Mouse (Mus musculus): Measurements from ENCODE around the gene Tinf2. TPM values are rescaled to one million over a fixed set of nuclear protein-coding genes. Genes with fewer than 3 reads are reported as not detected.

Tinf2 gene
- polyA plus RNA-seq, 1 experiment, result 16.1 TPM

DNA sequence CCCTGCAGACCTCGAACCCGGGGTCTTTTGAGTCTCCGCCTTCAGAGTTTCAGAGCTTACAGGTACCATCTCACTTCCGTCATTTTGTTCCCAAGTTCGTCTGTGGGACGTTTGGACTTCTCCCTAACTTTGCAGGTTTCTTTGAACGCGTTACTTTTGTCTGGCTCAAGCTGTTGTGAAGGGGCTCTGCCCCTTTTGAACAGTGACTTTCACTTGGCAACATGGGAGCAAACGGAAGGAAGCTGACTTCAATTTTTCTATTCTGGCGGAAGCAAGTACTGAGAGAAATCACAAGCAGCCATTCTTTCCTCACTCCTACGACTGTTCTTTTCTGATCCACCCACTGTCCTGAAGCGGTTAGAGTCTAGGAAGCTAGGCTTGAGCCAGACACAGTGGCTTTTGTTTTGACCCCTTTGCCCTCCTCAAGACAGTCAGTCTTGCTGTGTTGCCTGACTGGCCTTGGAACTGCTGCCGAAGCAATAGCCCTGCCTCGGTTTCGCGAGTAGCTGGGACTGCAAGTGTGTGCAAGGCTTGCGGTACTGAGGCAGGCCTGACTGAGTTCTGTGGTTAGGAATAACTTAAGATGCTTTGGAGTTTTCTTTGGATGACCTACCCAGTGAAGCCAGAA lies 37.2 kb downstream of the Tinf2 start:
- Histone ChIP-seq H3K27ac (ENCODE audit: insufficient read depth, low read length) (no peak overlapping the region), H3K4me3 (ENCODE audit: insufficient read depth, low read length) (peak overlapping the region; percentile 76), H3K4me1 (ENCODE audit: control insufficient read depth, insufficient read depth, low read length) (peaks cover 7% of the 10 kb centered on the region; the same call in 1 of the 2 replicates)
- no peak for TF ChIP-seq POLR2A (IDR thresholded peaks at IDR 0.05; ENCODE audit: extremely low read depth, insufficient read depth, low read length)

GRCm38 (mm10) chr14:55643060-55643907 lies 38.3 kb downstream of the Tinf2 start, which contains the start of gene Tm9sf1:
Gene Tm9sf1, minus strand, starts transcription at chr14:55643806.
- H3K27ac ChIP-seq (ENCODE audit: insufficient read depth, low read length), result peak within 1 kb of the TSS; percentile 95
- peak within 1 kb of the TSS; percentile 76 for H3K4me3 ChIP-seq (ENCODE audit: insufficient read depth, low read length)
- H3K4me1 ChIP-seq (ENCODE audit: control insufficient read depth, insufficient read depth, low read length), result peaks cover 7% of the 10 kb centered on the region; the same call in 1 of the 2 replicates
- TF ChIP-seq POLR2A (IDR thresholded peaks at IDR 0.05; ENCODE audit: extremely low read depth, insufficient read depth, low read length) (peak; percentile 36; the same call in 1 of the 2 replicates), CTCF (IDR thresholded peaks at IDR 0.05; ENCODE audit: extremely low read depth, insufficient read depth, low read length) (no peak)

DNA sequence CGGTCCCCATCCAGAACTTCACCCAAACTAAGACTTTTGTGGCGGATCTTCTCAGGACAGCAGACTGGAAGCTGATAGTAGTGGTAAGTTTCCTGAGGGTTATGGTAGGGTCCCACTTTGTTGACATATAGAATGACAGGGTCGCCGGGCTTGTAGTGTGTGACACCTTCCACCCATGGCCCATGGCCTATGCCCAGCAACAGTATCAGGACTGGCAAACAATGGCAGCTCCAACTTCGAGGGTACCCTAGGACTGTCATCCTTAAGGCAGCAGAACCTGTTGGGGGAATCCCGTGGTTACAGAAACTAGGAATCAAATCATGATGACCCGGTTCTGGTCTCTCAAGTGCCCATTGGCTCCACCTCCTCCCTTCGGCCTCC lies 39.0 kb downstream of the Tinf2 start:
- TF ChIP-seq POLR2A (IDR thresholded peaks at IDR 0.05; ENCODE audit: extremely low read depth, insufficient read depth, low read length) (no peak), CTCF (IDR thresholded peaks at IDR 0.05; ENCODE audit: extremely low read depth, insufficient read depth, low read length) (no peak)
- peak overlapping the region; percentile 95; the same call in 1 of the 2 replicates for H3K27ac ChIP-seq (ENCODE audit: insufficient read depth, low read length)

DNA sequence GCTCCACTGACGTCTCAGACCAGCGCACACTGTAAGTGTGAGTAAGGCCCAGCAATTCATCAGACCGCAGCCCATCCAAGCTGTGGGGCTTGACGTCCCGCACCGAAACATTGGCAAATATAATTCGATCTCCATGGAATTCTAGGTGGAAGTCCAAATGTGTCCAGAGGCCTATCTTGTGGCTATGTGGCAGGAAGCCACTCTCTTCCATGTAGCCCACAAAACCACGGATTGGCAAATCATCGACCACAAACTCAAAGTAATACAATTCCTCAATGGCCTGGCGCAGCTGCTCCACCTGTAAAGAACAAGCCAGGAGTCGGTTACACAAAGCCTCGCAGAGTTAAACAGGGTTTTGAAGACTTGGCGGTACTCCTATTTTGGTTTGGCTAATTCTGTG lies 40.3 kb downstream of the Tinf2 start:
- TF ChIP-seq POLR2A (IDR thresholded peaks at IDR 0.05; ENCODE audit: extremely low read depth, insufficient read depth, low read length) (no peak), CTCF (IDR thresholded peaks at IDR 0.05; ENCODE audit: extremely low read depth, insufficient read depth, low read length) (no peak)
- peaks cover 7% of the 10 kb centered on the region; the same call in 1 of the 2 replicates for H3K4me1 ChIP-seq (ENCODE audit: control insufficient read depth, insufficient read depth, low read length)
- H3K27ac ChIP-seq (ENCODE audit: insufficient read depth, low read length), result no peak overlapping the region
- no peak overlapping the region for H3K4me3 ChIP-seq (ENCODE audit: insufficient read depth, low read length)

More for the DNA sequence above, 39.0 kb downstream of the Tinf2 start:
- Histone ChIP-seq H3K4me1 (ENCODE audit: control insufficient read depth, insufficient read depth, low read length) (peaks cover 7% of the 10 kb centered on the region; the same call in 1 of the 2 replicates), H3K4me3 (ENCODE audit: insufficient read depth, low read length) (peak overlapping the region; percentile 76)

GRCm38 (mm10) chr14:55640816-55641215 lies 40.8 kb downstream of the Tinf2 start:
- peaks cover 7% of the 10 kb centered on the region; the same call in 1 of the 2 replicates for H3K4me1 ChIP-seq (ENCODE audit: control insufficient read depth, insufficient read depth, low read length)
- no peak overlapping the region for H3K27ac ChIP-seq (ENCODE audit: insufficient read depth, low read length)
- H3K4me3 ChIP-seq (ENCODE audit: insufficient read depth, low read length), result no peak overlapping the region
- TF ChIP-seq POLR2A (IDR thresholded peaks at IDR 0.05; ENCODE audit: extremely low read depth, insufficient read depth, low read length) (no peak), CTCF (IDR thresholded peaks at IDR 0.05; ENCODE audit: extremely low read depth, insufficient read depth, low read length) (no peak)

- H3K27ac ChIP-seq (ENCODE audit: insufficient read depth, low read length), result no peak within 1 kb of the TSS
- no peak for TF ChIP-seq POLR2A (IDR thresholded peaks at IDR 0.05; ENCODE audit: extremely low read depth, insufficient read depth, low read length)
- no peak for TF ChIP-seq CTCF (IDR thresholded peaks at IDR 0.05; ENCODE audit: extremely low read depth, insufficient read depth, low read length)
- H3K4me1 ChIP-seq (ENCODE audit: control insufficient read depth, insufficient read depth, low read length), result peaks cover 1% of the 10 kb centered on the region; the same call in 1 of the 2 replicates
- H3K4me3 ChIP-seq (ENCODE audit: insufficient read depth, low read length), result no peak within 1 kb of the TSS
Measured at GRCm38 (mm10) chr14:55637795-55638194, 43.8 kb downstream of the Tinf2 start, which contains the start of gene Gm49378. Gene Gm49378, minus strand, starts transcription at chr14:55637895.

- TF ChIP-seq CTCF (IDR thresholded peaks at IDR 0.05; ENCODE audit: extremely low read depth, insufficient read depth, low read length) (no peak), POLR2A (IDR thresholded peaks at IDR 0.05; ENCODE audit: extremely low read depth, insufficient read depth, low read length) (peak; percentile 98)
- H3K4me1 ChIP-seq (ENCODE audit: control insufficient read depth, insufficient read depth, low read length), result no peaks in the 10 kb centered on the region
- H3K27ac ChIP-seq (ENCODE audit: insufficient read depth, low read length), result no peak within 1 kb of the TSS
- H3K4me3 ChIP-seq (ENCODE audit: insufficient read depth, low read length), result peak within 1 kb of the TSS; percentile 67
Measured at GRCm38 (mm10) chr14:55635523-55636007, 46.1 kb downstream of the Tinf2 start, which contains the start of gene Ipo4. Gene Ipo4, minus strand, starts transcription at chr14:55635957.

GRCm38 (mm10) chr14:55634874-55635522 lies 46.6 kb downstream of the Tinf2 start:
- Histone ChIP-seq H3K27ac (ENCODE audit: insufficient read depth, low read length) (no peak overlapping the region), H3K4me3 (ENCODE audit: insufficient read depth, low read length) (peak overlapping the region; percentile 67), H3K4me1 (ENCODE audit: control insufficient read depth, insufficient read depth, low read length) (no peaks in the 10 kb centered on the region)
- TF ChIP-seq CTCF (IDR thresholded peaks at IDR 0.05; ENCODE audit: extremely low read depth, insufficient read depth, low read length), result no peak
- no peak for TF ChIP-seq POLR2A (IDR thresholded peaks at IDR 0.05; ENCODE audit: extremely low read depth, insufficient read depth, low read length)

- peak; percentile 68 for TF ChIP-seq CTCF (IDR thresholded peaks at IDR 0.05; ENCODE audit: extremely low read depth, insufficient read depth, low read length)
- TF ChIP-seq POLR2A (IDR thresholded peaks at IDR 0.05; ENCODE audit: extremely low read depth, insufficient read depth, low read length), result no peak
Measured at GRCm38 (mm10) chr14:55629312-55629711, 52.3 kb downstream of the Tinf2 start.

More at GRCm38 (mm10) chr14:55629312-55629711, 52.3 kb downstream of the Tinf2 start:
- Histone ChIP-seq H3K4me3 (ENCODE audit: insufficient read depth, low read length) (no peak overlapping the region), H3K4me1 (ENCODE audit: control insufficient read depth, insufficient read depth, low read length) (no peaks in the 10 kb centered on the region), H3K27ac (ENCODE audit: insufficient read depth, low read length) (no peak overlapping the region)
